Mouse (Mus musculus) heart, embryonic 15.5 days (tissue): ENCODE data around the gene Ccdc62. TPM values are rescaled to one million over a fixed set of nuclear protein-coding genes. Genes with fewer than 3 reads are reported as not detected.
A peak's percentile ranks its signal among the peaks of the same experiment; 100 is the strongest.

Experiments
- ATAC-seq: fragments of 200-750 bp; cut with Nextera tagmentation; replicated peaks from 2 replicates; pipeline ENCODE4 v1.8.0; 2017; ENCODE audit warnings: low read depth, moderate TSS enrichment; ENCODE audit not compliant: insufficient number of reproducible peaks, insufficient read depth, low FRiP score
- H3K27ac ChIP-seq: fragments of 300-500 bp; sonication (generic); 2 replicates; pipeline ENCODE4 v1.5.1; 2015; ENCODE audit warnings: mild to moderate bottlenecking, inconsistent platforms
- H3K27me3 ChIP-seq: fragments of 300-500 bp; sonication (generic); 2 replicates; pipeline ENCODE4 v1.6.1; 2015; ENCODE audit warnings: inconsistent platforms
- H3K36me3 ChIP-seq: fragments of 300-500 bp; sonication (generic); 2 replicates; pipeline ENCODE4 v1.6.1; 2015; ENCODE audit warnings: mild to moderate bottlenecking, inconsistent platforms
- H3K4me1 ChIP-seq: fragments of 300-500 bp; sonication (generic); replicated peaks from 2 replicates; pipeline ENCODE4 v1.6.1; 2015; ENCODE audit warnings: inconsistent platforms
- H3K4me2 ChIP-seq: fragments of 300-500 bp; sonication (generic); 2 replicates; pipeline ENCODE4 v1.6.1; 2015; ENCODE audit warnings: inconsistent platforms, mild to moderate bottlenecking, moderate library complexity
- H3K4me3 ChIP-seq: fragments of 300-500 bp; sonication (generic); 2 replicates; pipeline ENCODE4 v1.5.1; 2015; ENCODE audit warnings: mild to moderate bottlenecking, inconsistent platforms
- H3K9ac ChIP-seq: fragments of 300-500 bp; sonication (generic); 2 replicates; pipeline ENCODE4 v1.6.1; 2015; ENCODE audit warnings: mild to moderate bottlenecking, inconsistent platforms
- H3K9me3 ChIP-seq: fragments of 300-500 bp; sonication (generic); replicated peaks from 2 replicates; pipeline ENCODE4 v1.6.1; 2016; ENCODE audit warnings: inconsistent platforms
- WGBS: fragments of 180-500 bp; shearing (Covaris S2); methylation state at CpG from one replicate; pipeline ENCODE4 v1.1.7; 2015; ENCODE audit warnings: mixed read lengths; 5-methylcytosine and 5-hydroxymethylcytosine counted together
- polyA plus RNA-seq: library from polyadenylated mRNA; unstranded; fragments of >200 nt; fragmentation: Nextera tagmentation; extraction: Ambion mirVana; gene quantifications from 2 replicates; pipeline ENCODE4 v1.2.1, GENCODE M21; 2015

Ccdc62 gene
- polyA plus RNA-seq, 1 experiment from 2014 or later, result 4.8 TPM

GRCm38 (mm10) chr5:123980521-123981249 lies 50.2 kb downstream of the Ccdc62 start:
- H3K4me1 ChIP-seq, result peaks cover 71% of the 10 kb centered on the region
- no peaks in the 10 kb centered on the region for H3K27me3 ChIP-seq
- WGBS, result 73% methylated on average over 9 of the region's 9 CpGs
- peak overlapping the region; percentile 64 for H3K27ac ChIP-seq
- no peak for ATAC-seq
- H3K4me3 ChIP-seq, result no peak overlapping the region
- no peaks in the 10 kb centered on the region for H3K9me3 ChIP-seq
- H3K9ac ChIP-seq, result 0 out of 2 replicates have a peak overlapping the region, but pooled peaks have one; percentile 4
- peak overlapping the region; percentile 3; the same call in 1 of the 2 replicates for H3K4me2 ChIP-seq
- H3K36me3 ChIP-seq, result no peaks in the 10 kb centered on the region

DNA sequence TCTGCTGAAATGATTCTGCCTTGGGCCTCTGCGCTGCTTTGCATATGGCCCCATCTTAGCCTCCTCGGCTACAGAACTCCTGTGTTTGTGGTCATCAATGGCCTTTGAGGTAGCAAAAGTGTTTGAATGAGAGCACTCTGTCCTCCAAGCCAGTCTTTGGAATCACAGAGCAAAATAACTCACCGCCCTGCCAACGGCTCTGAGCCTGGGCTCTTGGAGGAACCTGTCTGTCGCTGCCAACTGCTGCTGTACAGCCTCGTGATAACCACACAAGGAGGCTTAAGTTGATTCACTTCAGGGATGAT lies 50.7 kb downstream of the Ccdc62 start:
- no peak for ATAC-seq
- Histone ChIP-seq H3K9ac (no peak overlapping the region), H3K4me2 (no peak overlapping the region)

DNA sequence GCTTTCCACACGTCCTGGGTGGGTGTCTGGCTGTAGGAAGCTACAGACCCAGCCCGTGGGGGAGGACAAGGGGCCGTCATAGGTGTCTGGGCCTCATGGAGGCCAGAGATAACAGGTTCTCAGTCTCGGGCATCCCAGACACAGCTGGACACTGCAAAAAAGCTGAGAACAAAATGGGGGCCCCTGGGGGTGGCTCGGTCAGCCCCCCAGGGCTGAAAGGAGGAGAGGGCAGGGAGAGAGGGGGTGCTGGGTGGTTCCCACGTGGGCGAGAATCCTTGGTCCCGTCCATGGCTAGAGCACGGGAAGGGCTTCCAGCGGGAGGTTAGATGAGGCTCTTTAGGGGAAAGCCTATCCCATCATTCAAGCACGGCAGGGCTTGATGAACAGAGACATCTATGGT lies 52.4 kb downstream of the Ccdc62 start:
- H3K9me3 ChIP-seq, result no peaks in the 10 kb centered on the region

More for the DNA sequence above, 50.7 kb downstream of the Ccdc62 start:
- Histone ChIP-seq H3K27ac (peak overlapping the region; percentile 64), H3K4me3 (no peak overlapping the region), H3K27me3 (no peaks in the 10 kb centered on the region), H3K36me3 (no peaks in the 10 kb centered on the region), H3K4me1 (peaks cover 70% of the 10 kb centered on the region), H3K9me3 (no peaks in the 10 kb centered on the region)
- 45% methylated on average over 6 of the region's 6 CpGs for WGBS

DNA sequence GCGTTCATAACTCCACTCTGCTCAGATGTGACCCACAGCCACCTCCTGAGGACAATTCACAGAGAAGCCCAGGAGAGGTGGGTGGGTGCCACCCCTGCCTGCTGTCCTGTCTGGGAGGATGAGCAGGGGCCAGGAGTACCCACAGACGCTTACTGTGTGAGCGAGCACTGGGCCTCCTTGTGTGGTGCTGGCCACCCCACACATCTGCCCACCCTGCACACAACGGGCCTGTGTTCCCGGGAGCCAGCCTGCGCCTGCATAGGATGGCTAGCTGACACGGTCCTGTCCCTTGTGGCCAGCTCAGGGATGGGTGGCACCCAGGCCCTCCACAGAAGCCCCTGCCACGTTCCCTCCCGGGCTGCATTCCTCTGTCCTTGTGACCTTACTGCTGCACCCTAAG lies 55.0 kb downstream of the Ccdc62 start:
- H3K27me3 ChIP-seq, result no peaks in the 10 kb centered on the region
- H3K4me1 ChIP-seq, result peaks cover 47% of the 10 kb centered on the region
- WGBS, result 58% methylated on average over 9 of the region's 9 CpGs
- no peak overlapping the region for H3K4me2 ChIP-seq
- no peak; the same call in 1 of the 2 replicates for ATAC-seq
- H3K36me3 ChIP-seq, result no peaks in the 10 kb centered on the region
- no peak overlapping the region for H3K9ac ChIP-seq
- H3K27ac ChIP-seq, result peak overlapping the region; percentile 49
- no peaks in the 10 kb centered on the region for H3K9me3 ChIP-seq
- no peak overlapping the region for H3K4me3 ChIP-seq

More for the DNA sequence above, 52.4 kb downstream of the Ccdc62 start:
- Histone ChIP-seq H3K4me3 (no peak overlapping the region), H3K9ac (no peak overlapping the region), H3K36me3 (no peaks in the 10 kb centered on the region), H3K4me1 (peaks cover 65% of the 10 kb centered on the region), H3K27ac (no peak overlapping the region), H3K27me3 (no peaks in the 10 kb centered on the region), H3K4me2 (no peak overlapping the region)
- ATAC-seq, result no peak
- 67% methylated on average over 11 of the region's 11 CpGs for WGBS

DNA sequence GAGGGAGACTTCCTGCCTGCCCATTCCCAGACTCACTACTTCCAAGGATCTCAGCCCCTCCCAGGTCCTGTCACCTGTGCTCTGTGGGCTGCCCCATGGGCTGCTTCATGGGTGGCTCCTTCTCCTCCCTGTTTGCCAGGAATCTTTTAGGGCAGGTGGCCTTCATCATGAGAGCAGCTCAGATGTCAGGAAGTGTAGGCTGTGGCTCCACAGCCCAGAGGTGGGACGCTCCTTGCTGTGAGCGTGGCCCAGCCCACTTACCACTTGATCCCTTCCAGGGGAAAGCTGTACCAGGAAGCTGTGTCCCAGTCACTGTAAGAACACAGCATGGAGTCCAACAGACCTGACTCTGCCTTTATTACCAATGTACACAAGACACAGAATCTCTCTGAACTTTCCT lies 56.4 kb downstream of the Ccdc62 start:
- no peak overlapping the region for H3K9ac ChIP-seq
- no peak overlapping the region for H3K4me2 ChIP-seq
- ATAC-seq, result no peak
- no peaks in the 10 kb centered on the region for H3K36me3 ChIP-seq
- 61% methylated on average over 2 of the region's 2 CpGs for WGBS
- no peaks in the 10 kb centered on the region for H3K9me3 ChIP-seq
- H3K27ac ChIP-seq, result no peak overlapping the region
- H3K4me3 ChIP-seq, result no peak overlapping the region
- no peaks in the 10 kb centered on the region for H3K27me3 ChIP-seq
- H3K4me1 ChIP-seq, result peaks cover 42% of the 10 kb centered on the region

DNA sequence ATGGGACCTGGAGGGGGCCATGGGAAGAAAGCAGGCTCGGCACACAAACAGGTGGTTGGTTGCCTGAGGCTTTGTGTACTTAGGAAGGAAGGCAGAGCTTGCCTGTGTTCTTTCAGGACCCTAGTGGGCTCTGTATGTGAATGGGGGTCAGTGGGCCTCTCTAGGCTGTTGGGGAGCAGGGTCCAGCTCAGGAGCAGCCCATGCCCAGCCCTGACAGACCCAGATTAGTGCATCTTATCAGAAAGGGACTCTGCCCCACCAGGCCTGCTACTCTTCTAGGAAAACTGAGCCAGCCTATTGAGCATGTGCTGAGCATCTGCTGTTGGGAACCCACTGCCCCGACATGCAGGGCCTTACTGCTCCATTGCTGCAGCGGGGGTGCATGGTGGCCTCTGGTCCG lies 57.0 kb downstream of the Ccdc62 start:
- Histone ChIP-seq H3K27ac (no peak overlapping the region), H3K4me1 (peaks cover 42% of the 10 kb centered on the region), H3K4me3 (no peak overlapping the region), H3K27me3 (no peaks in the 10 kb centered on the region), H3K4me2 (no peak overlapping the region), H3K36me3 (no peaks in the 10 kb centered on the region), H3K9me3 (no peaks in the 10 kb centered on the region), H3K9ac (no peak overlapping the region)
- no peak for ATAC-seq
- 74% methylated on average over 4 of the region's 4 CpGs for WGBS

- 75% methylated on average over 20 of the region's 20 CpGs for WGBS
- ATAC-seq, result no peak
- peaks cover 45% of the 10 kb centered on the region for H3K4me1 ChIP-seq
- no peaks in the 10 kb centered on the region for H3K36me3 ChIP-seq
- no peaks in the 10 kb centered on the region for H3K27me3 ChIP-seq
- no peak overlapping the region for H3K4me3 ChIP-seq
- H3K4me2 ChIP-seq, result no peak overlapping the region
- no peaks in the 10 kb centered on the region for H3K9me3 ChIP-seq
- H3K9ac ChIP-seq, result no peak overlapping the region
- no peak overlapping the region for H3K27ac ChIP-seq
These were observed 59.7 kb downstream of the Ccdc62 start for GRCm38 (mm10) chr5:123989941-123990885.

- Histone ChIP-seq H3K9me3 (no peaks in the 10 kb centered on the region), H3K36me3 (no peaks in the 10 kb centered on the region), H3K4me2 (no peak overlapping the region), H3K9ac (no peak overlapping the region), H3K4me3 (no peak overlapping the region), H3K4me1 (peaks cover 36% of the 10 kb centered on the region), H3K27me3 (no peaks in the 10 kb centered on the region), H3K27ac (0 out of 2 replicates have a peak overlapping the region, but pooled peaks have one; percentile 85)
- no peak for ATAC-seq
- 81% methylated on average over 6 of the region's 6 CpGs for WGBS
These were observed 60.8 kb downstream of the Ccdc62 start for GRCm38 (mm10) chr5:123991321-123991720.

GRCm38 (mm10) chr5:123992193-123992637 lies 61.7 kb downstream of the Ccdc62 start:
- H3K27me3 ChIP-seq, result no peaks in the 10 kb centered on the region; the same call in 1 of the 2 replicates
- no peak overlapping the region for H3K4me2 ChIP-seq
- H3K36me3 ChIP-seq, result no peaks in the 10 kb centered on the region
- peak; percentile 16; the same call in 1 of the 2 replicates for ATAC-seq
- H3K9me3 ChIP-seq, result no peaks in the 10 kb centered on the region
- H3K27ac ChIP-seq, result peak overlapping the region; percentile 85
- WGBS, result 69% methylated on average over 10 of the region's 10 CpGs
- H3K9ac ChIP-seq, result 0 out of 2 replicates have a peak overlapping the region, but pooled peaks have one; percentile 12
- H3K4me3 ChIP-seq, result no peak overlapping the region
- H3K4me1 ChIP-seq, result peaks cover 34% of the 10 kb centered on the region

DNA sequence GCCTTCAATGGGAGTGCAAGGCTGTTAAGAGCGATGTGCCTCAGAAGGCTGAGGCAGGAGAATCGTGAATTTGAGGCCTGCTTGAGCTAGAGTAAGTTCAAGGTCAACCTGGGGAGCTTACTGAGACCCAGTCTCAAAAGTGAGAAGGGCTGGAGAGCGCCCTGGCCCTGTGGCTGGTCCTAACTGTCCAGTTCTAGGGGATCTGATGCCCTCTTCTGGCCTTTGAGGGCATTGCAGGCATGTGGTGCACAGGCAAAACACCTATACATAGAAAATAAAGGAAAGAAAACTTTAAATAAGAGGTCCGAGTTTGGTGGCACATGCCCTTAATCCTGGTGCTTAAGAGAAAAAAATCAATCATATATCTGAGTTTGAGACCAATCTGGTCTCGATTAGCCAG lies 62.3 kb downstream of the Ccdc62 start:
- H3K27ac ChIP-seq, result peak overlapping the region; percentile 85

More for the DNA sequence above, 62.3 kb downstream of the Ccdc62 start:
- Histone ChIP-seq H3K4me2 (no peak overlapping the region), H3K4me3 (no peak overlapping the region), H3K27me3 (no peaks in the 10 kb centered on the region; the same call in 1 of the 2 replicates), H3K4me1 (peaks cover 36% of the 10 kb centered on the region), H3K9me3 (no peaks in the 10 kb centered on the region), H3K9ac (0 out of 2 replicates have a peak overlapping the region, but pooled peaks have one; percentile 12), H3K36me3 (no peaks in the 10 kb centered on the region)
- ATAC-seq, result peak; percentile 56; the same call in 1 of the 2 replicates
- 40% methylated on average over 5 of the region's 5 CpGs for WGBS
